Mouse (Mus musculus) limb, embryonic 12.5 days (tissue): ENCODE results near the gene Sult2b1. TPM values are rescaled to one million over a fixed set of nuclear protein-coding genes. Genes with fewer than 3 reads are reported as not detected.

Source experiments
- ATAC-seq: fragments of 200-750 bp; cut with Nextera tagmentation; 2 replicates; pipeline ENCODE4 v1.8.0; 2017; ENCODE audit warnings: low read depth, moderate TSS enrichment; ENCODE audit not compliant: insufficient number of reproducible peaks, insufficient read depth, low FRiP score, low TSS enrichment
- H3K27ac ChIP-seq: fragments of 300-500 bp; sonication (generic); 2 replicates; pipeline ENCODE4 v1.5.1; 2016; ENCODE audit warnings: mild to moderate bottlenecking, moderate library complexity
- H3K27me3 ChIP-seq: fragments of 300-500 bp; sonication (generic); 2 replicates; pipeline ENCODE4 v1.6.1; 2016; ENCODE audit warnings: mild to moderate bottlenecking, moderate library complexity
- H3K36me3 ChIP-seq: fragments of 300-500 bp; sonication (generic); 2 replicates; pipeline ENCODE4 v1.6.1; 2016; ENCODE audit warnings: mild to moderate bottlenecking, moderate library complexity
- H3K4me1 ChIP-seq: fragments of 300-500 bp; sonication (generic); replicated peaks from 2 replicates; pipeline ENCODE4 v1.6.1; 2016
- H3K4me2 ChIP-seq: fragments of 300-500 bp; sonication (generic); 2 replicates; pipeline ENCODE4 v1.6.1; 2016; ENCODE audit warnings: mild to moderate bottlenecking, moderate library complexity
- H3K4me3 ChIP-seq: fragments of 300-500 bp; sonication (generic); replicated peaks from 2 replicates; pipeline ENCODE4 v1.5.1; 2016; ENCODE audit warnings: mild to moderate bottlenecking
- H3K9ac ChIP-seq: fragments of 300-500 bp; sonication (generic); replicated peaks from 2 replicates; pipeline ENCODE4 v1.6.1; 2016; ENCODE audit warnings: mild to moderate bottlenecking, moderate library complexity
- H3K9me3 ChIP-seq: fragments of 300-500 bp; sonication (generic); 2 replicates; pipeline ENCODE4 v1.6.1; 2016; ENCODE audit warnings: mild to moderate bottlenecking, moderate library complexity
- whole genome bisulfite sequencing: fragments of 180-500 bp; shearing (Covaris S2); methylation state at CpG from one replicate; pipeline ENCODE4 v1.1.7; 2016; 5-methylcytosine and 5-hydroxymethylcytosine counted together
- polyA plus RNA-seq: library from polyadenylated mRNA; unstranded; fragments of >200 nt; fragmentation: Nextera tagmentation; extraction: Ambion mirVana; gene quantifications from 2 replicates; pipeline ENCODE4 v1.2.1, GENCODE M21; 2016

The Sult2b1 gene
- polyA plus RNA-seq, 1 experiment from 2014 or later = 1.9 TPM

- Histone ChIP-seq H3K36me3 (peaks cover 48% of the 10 kb centered on the region), H3K4me1 (peaks cover 48% of the 10 kb centered on the region)
These were observed 66.6 kb downstream of the Sult2b1 start, which contains the start of gene Sphk2 for GRCm38 (mm10) chr7:45717918-45718297. TSS of gene Sphk2 (minus strand) at chr7:45718002.

GRCm38 (mm10) chr7:45716952-45717917 is 67.2 kb downstream of the Sult2b1 start:
- Histone ChIP-seq H3K27ac (peak overlapping the region; percentile 91), H3K4me3 (peak overlapping the region; percentile 95), H3K4me2 (peak overlapping the region; percentile 94), H3K36me3 (peaks cover 48% of the 10 kb centered on the region), H3K9me3 (no peaks in the 10 kb centered on the region), H3K9ac (peak overlapping the region; percentile 98), H3K27me3 (no peaks in the 10 kb centered on the region), H3K4me1 (peaks cover 48% of the 10 kb centered on the region)
- ATAC-seq = peak; percentile 12; the same call in 1 of the 2 replicates
- WGBS = 9% methylated on average over 31 of the region's 31 CpGs

More at GRCm38 (mm10) chr7:45717918-45718297, 66.6 kb downstream of the Sult2b1 start, which contains the start of gene Sphk2:
- Histone ChIP-seq H3K9me3 (no peaks in the 10 kb centered on the region), H3K27ac (peak within 1 kb of the TSS; percentile 91), H3K9ac (peak within 1 kb of the TSS; percentile 98), H3K4me2 (peak within 1 kb of the TSS; percentile 98), H3K4me3 (peak within 1 kb of the TSS; percentile 95), H3K27me3 (no peaks in the 10 kb centered on the region)
- ATAC-seq = peak; percentile 61
- WGBS = under 1% methylated on average over 41 of the region's 41 CpGs

GRCm38 (mm10) chr7:45716460-45716857 is 68.0 kb downstream of the Sult2b1 start:
- peaks cover 48% of the 10 kb centered on the region for H3K4me1 ChIP-seq
- ATAC-seq = no peak
- peak overlapping the region; percentile 94 for H3K4me2 ChIP-seq
- H3K4me3 ChIP-seq = peak overlapping the region; percentile 95
- no peak overlapping the region for H3K9ac ChIP-seq
- no peak overlapping the region for H3K27ac ChIP-seq
- H3K9me3 ChIP-seq = no peaks in the 10 kb centered on the region
- H3K27me3 ChIP-seq = no peaks in the 10 kb centered on the region
- WGBS = 88% methylated on average over 3 of the region's 3 CpGs
- peaks cover 48% of the 10 kb centered on the region for H3K36me3 ChIP-seq

GRCm38 (mm10) chr7:45715741-45716459 is 68.6 kb downstream of the Sult2b1 start:
- peaks cover 45% of the 10 kb centered on the region for H3K4me1 ChIP-seq
- peak overlapping the region; percentile 95 for H3K4me3 ChIP-seq
- H3K9ac ChIP-seq = peak overlapping the region; percentile 14; the same call in 1 of the 2 replicates
- H3K27me3 ChIP-seq = no peaks in the 10 kb centered on the region
- peak overlapping the region; percentile 94 for H3K4me2 ChIP-seq
- 83% methylated on average over 19 of the region's 19 CpGs for WGBS
- no peak for ATAC-seq
- H3K36me3 ChIP-seq = peaks cover 48% of the 10 kb centered on the region
- H3K9me3 ChIP-seq = no peaks in the 10 kb centered on the region
- peak overlapping the region; percentile 50; the same call in 1 of the 2 replicates for H3K27ac ChIP-seq

DNA sequence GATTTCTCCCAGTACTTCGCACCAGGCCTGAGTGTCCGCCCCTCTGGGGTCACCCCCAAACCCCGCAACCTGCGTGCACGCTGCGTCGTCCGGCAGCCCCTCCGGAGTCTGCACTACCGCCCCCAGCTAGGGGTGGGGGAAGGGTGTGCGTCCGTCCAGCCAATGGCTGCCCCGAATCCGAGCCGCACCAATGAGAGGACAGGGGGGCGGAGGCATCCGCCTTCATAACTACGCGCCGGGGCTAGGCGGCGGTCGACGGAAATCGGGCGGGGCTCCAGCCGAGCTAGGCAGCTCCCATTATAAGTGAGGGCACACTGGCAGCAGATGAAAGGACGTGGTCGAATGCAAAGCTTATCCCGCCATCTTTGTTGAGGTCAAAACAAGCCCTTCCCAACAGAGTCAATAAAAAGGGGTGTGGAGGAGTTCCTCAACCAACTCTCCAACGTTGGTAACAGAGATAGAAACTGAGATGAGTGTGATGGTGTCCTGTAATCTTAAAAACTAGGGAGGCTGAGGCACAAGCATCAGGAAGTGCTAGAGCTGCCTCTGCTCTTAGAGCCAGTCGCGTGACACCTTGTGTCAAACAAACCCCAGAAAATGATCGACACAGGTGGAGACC is 69.3 kb downstream of the Sult2b1 start, which contains the start of gene Rpl18:
Gene Rpl18, plus strand, starts transcription at position 368 of the 619 bp plus-strand sequence.
- Histone ChIP-seq H3K4me1 (peaks cover 45% of the 10 kb centered on the region), H3K36me3 (peaks cover 48% of the 10 kb centered on the region), H3K9me3 (no peaks in the 10 kb centered on the region), H3K27me3 (no peaks in the 10 kb centered on the region), H3K4me2 (peak within 1 kb of the TSS; percentile 94), H3K4me3 (peak within 1 kb of the TSS; percentile 95), H3K27ac (peak within 1 kb of the TSS; percentile 62), H3K9ac (peak within 1 kb of the TSS; percentile 66)
- peak; percentile 92 for ATAC-seq
- WGBS = 7% methylated on average over 34 of the region's 34 CpGs

GRCm38 (mm10) chr7:45714630-45715089 is 69.8 kb downstream of the Sult2b1 start:
- H3K9me3 ChIP-seq = no peaks in the 10 kb centered on the region
- H3K36me3 ChIP-seq = peaks cover 48% of the 10 kb centered on the region
- 8% methylated on average over 14 of the region's 14 CpGs for WGBS
- H3K27me3 ChIP-seq = no peaks in the 10 kb centered on the region
- H3K4me2 ChIP-seq = peak overlapping the region; percentile 94
- H3K9ac ChIP-seq = peak overlapping the region; percentile 66
- peaks cover 41% of the 10 kb centered on the region for H3K4me1 ChIP-seq
- peak overlapping the region; percentile 62 for H3K27ac ChIP-seq
- H3K4me3 ChIP-seq = peak overlapping the region; percentile 70
- no peak; the same call in 1 of the 2 replicates for ATAC-seq

GRCm38 (mm10) chr7:45713881-45714520 is 70.5 kb downstream of the Sult2b1 start:
- Histone ChIP-seq H3K27ac (no peak overlapping the region), H3K4me1 (peaks cover 41% of the 10 kb centered on the region), H3K9ac (peak overlapping the region; percentile 66)

GRCm38 (mm10) chr7:45713396-45713795 is 71.1 kb downstream of the Sult2b1 start:
- no peak for ATAC-seq
- Histone ChIP-seq H3K27ac (no peak overlapping the region), H3K4me3 (peak overlapping the region; percentile 1; the same call in 1 of the 2 replicates), H3K4me2 (no peak overlapping the region), H3K36me3 (peaks cover 49% of the 10 kb centered on the region), H3K9me3 (no peaks in the 10 kb centered on the region), H3K4me1 (peaks cover 44% of the 10 kb centered on the region), H3K27me3 (no peaks in the 10 kb centered on the region), H3K9ac (no peak overlapping the region)
- WGBS = 92% methylated on average over 16 of the region's 16 CpGs

More at GRCm38 (mm10) chr7:45713881-45714520, 70.5 kb downstream of the Sult2b1 start:
- peak overlapping the region; percentile 70 for H3K4me3 ChIP-seq
- H3K9me3 ChIP-seq = no peaks in the 10 kb centered on the region
- WGBS = 79% methylated on average over 6 of the region's 6 CpGs
- peak overlapping the region; percentile 94 for H3K4me2 ChIP-seq
- ATAC-seq = no peak
- H3K36me3 ChIP-seq = peaks cover 48% of the 10 kb centered on the region
- H3K27me3 ChIP-seq = no peaks in the 10 kb centered on the region

DNA sequence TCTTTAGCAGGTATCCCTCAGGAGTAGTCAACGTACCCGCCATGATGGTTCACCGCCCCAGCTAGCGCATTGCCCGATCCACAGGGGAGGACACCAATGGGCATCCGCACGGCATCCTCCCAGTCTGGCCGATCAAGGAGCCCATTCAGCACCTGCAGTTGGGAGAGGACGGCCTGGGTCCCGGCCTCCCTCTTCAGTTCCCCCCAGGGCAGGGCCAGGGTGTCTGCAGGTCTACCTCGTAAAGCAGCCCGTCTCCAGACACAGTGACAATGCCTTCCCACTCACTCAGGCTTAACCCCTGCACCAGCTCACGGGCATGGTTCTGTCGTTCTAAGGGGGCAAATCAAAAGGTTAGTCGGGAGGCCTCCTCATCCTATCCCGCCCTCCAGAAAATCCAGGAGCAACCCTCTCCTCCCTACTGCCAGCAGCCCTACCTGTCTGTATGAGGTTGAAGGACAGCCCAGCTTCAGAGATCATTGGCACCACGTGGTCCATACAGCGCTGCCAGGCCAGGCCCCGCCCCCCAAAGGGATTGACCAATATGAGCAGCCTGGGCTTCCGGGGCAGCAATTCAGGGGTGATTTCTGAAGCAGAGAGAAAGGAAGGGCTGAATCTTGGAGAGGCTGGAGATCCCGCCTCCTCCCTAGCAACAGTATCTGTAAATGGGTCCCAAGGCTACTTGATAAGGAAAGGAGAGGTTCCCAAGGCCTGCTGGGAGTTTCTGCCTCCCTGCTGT is 72.3 kb downstream of the Sult2b1 start:
- Histone ChIP-seq H3K4me1 (peaks cover 56% of the 10 kb centered on the region), H3K9me3 (no peaks in the 10 kb centered on the region), H3K36me3 (peaks cover 49% of the 10 kb centered on the region), H3K27me3 (no peaks in the 10 kb centered on the region), H3K9ac (no peak overlapping the region), H3K4me2 (no peak overlapping the region), H3K4me3 (no peak overlapping the region), H3K27ac (no peak overlapping the region)
- 87% methylated on average over 21 of the region's 21 CpGs for WGBS
- no peak for ATAC-seq
